Mouse (Mus musculus) kidney, postnatal 25 days (tissue): ENCODE results near the gene Gm20388.
"Not testable (repeated sequence)": the region's sequence is repeated elsewhere in the genome, so short reads cannot be mapped to it uniquely, and the experiment has no call there.

Source experiments
- DNase-seq, 2 experiments: peaks; one replicate each; pipeline ENCODE4 v3.0.0; 2021; ENCODE audit warnings: mixed read lengths in 2 of 2

The Gm20388 gene

DNA sequence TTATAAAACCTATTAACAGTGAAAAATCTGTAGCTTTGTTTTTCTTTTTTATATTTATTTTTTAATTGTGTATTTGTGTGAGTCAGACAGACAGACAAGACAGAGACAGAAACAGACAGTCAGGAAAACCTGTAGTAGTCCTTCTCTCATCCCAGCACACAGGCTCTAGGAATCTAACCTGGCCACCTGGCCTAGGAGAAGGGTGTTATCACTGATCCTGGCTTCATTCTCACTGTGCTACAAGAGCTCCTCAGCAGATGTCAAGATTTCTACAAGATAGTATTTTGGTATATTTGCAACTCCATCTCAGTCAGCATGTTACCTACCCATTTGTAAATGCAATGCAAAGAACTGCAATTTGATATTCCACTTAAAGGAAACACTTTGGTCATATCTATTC, 3100.7 kb downstream of the Gm20388 start:
- DNase-seq = no peak

- DNase-seq = no peak
Observed at GRCm38 (mm10) chr8:123014429-123014828, 3103.8 kb downstream of the Gm20388 start.

- DNase-seq = no peak
Observed at GRCm38 (mm10) chr8:123015074-123015473, 3104.4 kb downstream of the Gm20388 start.

DNA sequence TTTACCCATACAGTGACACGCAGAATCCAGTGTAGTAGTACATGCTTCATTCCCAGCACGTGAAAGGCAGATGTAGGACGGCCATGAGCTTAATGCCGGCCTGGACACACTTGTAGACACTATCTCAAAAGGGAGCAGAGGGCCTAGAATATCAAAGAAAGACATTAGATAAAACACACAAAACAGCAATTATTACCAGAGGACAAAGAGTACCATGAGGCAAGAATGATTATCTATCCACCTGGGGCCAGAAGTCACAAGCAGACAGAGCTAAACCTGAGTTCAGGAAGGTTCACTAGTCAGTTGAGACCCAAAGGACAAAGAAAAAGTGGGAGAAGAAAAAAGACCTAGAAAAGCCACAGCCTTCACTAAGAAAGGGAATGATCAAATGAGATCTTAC, 3106.5 kb downstream of the Gm20388 start:
- no peak for DNase-seq

DNA sequence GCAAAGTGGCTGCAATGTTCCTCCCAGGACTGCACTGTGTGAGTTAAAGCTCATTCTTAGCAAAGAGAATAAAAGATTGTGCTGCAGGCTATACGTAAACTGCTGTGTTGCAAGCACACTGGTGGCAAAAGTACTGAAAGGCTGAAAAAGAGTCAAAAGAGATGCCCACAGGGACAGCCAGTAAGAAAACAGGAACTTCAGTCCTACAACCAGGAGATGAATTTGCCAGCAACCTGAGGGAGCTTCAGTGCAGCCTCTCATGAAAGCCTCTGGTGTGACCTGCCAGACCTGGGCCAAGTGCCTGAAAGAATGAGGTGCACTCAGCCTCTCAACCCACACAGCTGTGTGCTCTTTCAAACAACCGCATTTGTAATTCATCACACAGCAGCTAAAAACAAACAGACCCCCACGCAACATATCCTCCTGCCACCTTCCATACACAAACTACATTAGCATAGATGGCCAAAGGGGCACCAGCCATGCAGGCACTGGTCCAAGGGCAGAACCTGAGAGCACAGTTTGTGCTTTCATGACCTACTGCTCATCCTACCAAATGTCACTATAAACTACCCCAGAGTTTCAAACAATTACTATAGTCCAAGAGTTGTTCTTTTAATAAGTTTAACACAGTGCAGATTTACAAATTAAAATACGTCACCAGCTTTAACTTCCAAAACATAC, 3108.0 kb downstream of the Gm20388 start:
- DNase-seq = peak; percentile 35 to 55

DNA sequence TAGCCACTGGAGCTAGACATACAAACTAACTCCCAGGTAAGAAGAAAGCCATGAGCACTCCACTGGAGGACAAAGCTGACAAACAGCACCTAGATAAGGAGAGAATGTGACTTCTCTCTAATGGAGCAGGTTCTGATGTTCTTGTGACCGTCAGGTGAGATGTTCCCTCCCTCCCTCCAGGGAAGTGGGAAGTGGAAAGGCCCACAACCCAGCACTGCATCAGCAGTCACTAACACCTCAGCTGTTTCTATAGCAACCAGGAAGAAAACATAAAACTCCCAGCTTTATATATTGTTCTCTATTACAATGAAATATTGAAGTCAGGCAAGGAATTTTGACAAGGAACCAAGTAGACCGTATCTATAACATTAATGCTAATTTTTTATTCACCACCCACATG, 3109.4 kb downstream of the Gm20388 start:
- no peak for DNase-seq

- no peak for DNase-seq
Observed at GRCm38 (mm10) chr8:123020859-123021258, 3110.2 kb downstream of the Gm20388 start.

DNA sequence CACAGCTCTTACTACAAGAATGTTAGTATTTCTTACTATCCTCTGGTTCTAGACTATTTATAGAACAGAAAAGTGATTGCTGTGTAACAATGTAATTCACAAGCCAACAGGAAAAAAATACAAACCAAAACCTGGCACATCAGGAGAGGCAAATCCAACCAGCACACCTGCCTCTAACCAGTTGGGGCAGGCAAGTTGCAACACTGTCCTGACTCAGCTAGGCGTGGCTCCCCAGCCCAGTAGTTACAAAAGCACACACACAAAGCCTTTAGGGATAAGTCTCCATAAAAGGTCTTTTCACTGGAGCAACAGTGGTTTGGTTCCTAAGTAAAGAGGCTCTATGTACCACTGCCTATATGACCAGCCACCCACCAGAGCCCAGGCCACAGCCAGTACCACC, 3110.6 kb downstream of the Gm20388 start:
- peak; percentile 30 to 67 for DNase-seq

DNA sequence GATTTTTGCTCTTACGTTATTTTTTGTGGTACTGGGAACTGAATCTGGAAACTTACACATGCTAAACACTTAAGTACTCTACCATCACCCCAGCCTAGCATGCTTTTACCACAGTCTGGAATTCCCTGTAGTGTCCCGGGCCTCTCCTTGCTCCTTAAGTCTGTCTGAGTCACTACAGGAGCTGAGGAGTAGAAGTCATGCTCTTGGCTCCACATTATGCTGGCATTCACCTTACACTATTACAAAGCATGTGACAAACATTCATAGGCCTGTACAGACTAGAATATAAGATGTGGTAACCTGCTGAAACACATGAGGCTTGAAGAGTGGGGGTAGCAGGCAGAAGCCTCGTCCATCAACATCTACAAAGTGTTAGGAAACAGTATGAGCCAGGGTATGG, 3112.1 kb downstream of the Gm20388 start:
- no peak for DNase-seq

DNA sequence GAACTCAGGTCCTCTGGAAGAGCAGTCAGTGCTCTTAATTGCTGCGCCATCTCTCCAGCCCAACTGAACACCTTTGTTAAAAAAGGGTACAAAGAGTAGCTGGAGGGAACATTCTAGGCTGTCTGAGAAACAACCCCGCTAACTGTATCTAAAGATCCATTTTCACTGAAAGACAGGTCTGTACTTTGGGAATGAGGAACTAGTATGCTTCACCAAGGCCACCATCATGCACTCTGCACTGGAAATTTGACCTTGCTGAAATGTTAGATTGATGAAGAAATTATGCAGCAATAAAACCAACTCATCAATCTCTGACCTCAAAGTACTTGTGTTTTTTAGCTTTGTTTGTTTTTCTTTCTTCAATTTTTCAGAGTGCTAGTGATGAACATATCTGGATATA, 3113.6 kb downstream of the Gm20388 start:
- DNase-seq = no peak

DNA sequence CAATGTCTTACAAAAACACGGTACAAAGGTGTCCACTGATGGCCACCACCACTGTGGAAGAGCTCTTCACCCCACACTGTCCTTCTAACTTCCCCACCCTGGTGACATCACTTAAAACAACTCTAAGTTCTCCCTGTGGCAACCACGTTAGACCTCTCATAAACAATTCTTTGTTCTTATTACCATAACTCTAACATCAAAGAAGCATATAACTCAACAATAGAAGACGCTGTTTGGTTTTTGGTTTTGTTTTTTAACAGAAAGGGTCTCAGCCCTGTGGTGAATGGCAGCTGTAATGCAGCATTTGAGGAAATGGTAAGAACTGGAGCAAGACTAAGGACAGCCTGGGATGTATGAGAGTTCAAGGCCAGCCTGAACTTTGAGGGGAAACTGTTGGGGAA, 3115.3 kb downstream of the Gm20388 start:
- DNase-seq = no peak

DNA sequence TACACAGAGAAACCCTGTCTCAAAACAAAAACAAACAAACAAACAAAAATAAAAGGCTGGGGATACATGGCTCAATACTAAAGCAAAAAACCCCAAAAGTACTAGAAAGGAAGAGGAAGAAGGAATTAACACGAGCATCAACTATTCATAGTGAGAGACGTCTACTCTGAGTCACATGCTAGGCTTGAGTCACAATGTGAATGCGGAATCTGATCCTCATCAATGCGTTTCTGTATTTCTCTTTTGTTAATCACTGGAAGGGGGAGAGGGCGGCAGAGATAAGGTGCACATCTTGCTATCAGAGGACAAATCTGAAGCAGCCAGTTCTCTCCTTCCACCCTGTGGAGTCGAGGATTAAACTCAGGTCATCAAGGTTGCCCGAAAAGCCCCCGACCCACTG, 3117.1 kb downstream of the Gm20388 start:
- no peak for DNase-seq

DNA sequence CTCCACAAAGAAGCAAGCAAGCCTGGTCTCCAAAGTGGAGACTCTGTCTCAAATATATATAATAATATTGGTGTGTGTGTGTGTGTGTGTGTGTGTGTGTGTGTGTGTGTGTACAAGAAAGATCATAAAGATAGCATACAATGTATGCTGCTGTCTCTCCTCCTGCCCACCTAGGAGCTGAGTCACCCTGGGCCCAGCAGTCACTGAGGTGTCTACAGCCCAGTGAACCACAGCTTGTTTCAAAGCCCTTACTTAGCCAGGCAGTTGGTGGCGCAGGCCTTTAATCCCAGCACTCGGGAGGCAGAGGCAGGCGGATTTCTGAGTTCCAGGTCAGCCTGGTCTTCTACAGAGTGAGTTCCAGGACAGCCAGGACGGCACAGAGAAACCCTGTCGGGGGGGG, 3119.4 kb downstream of the Gm20388 start:
- not testable (repeated sequence) for DNase-seq

GRCm38 (mm10) chr8:123031321-123031978, 3120.8 kb downstream of the Gm20388 start:
- no peak for DNase-seq

GRCm38 (mm10) chr8:123032730-123033129, 3122.1 kb downstream of the Gm20388 start:
- DNase-seq = no peak

GRCm38 (mm10) chr8:123033431-123033830, 3122.8 kb downstream of the Gm20388 start:
- no peak for DNase-seq

DNA sequence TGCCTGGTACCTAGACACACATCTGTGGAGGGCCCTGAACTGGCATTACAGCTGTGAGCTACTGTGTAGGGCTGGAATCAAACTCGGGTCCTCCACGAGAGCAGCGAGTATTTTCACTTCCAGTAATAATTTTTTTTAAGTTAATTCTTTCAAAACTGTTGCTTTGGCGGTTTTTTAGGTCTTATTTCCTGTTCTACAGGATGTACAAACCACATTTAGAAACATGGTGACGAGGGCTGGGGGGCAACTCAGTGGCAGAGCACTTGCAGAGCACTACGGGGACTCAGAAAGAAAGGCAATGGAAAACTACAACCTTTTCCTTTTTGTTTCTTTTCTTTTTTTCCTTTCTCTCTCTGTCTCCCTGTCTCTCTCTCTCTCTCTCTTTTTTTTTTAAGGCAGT, 3123.5 kb downstream of the Gm20388 start:
- DNase-seq = no peak

DNA sequence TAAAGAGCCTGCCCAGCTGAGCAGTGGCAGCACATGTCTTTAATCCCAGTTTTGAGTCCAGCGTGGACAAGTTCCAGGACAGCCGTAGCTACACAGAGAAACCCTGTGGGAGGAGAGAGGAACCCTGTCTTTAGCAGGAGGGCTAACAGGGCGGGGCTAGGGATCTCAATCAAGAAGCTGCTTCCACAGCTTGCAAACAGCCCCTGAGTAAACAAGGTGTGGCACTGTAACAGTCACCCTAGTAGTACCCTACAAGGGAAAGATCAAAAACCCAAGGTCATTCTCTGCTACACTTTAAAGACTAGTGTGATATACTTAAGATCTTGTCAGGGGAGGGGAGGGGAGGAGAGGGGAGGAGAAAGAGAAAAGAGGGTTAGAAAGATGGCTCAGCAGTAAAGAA, 3126.3 kb downstream of the Gm20388 start:
- DNase-seq = no peak

GRCm38 (mm10) chr8:123037487-123037886, 3126.8 kb downstream of the Gm20388 start:
- DNase-seq = no peak

- no peak for DNase-seq
Observed at GRCm38 (mm10) chr8:123038351-123038750, 3127.7 kb downstream of the Gm20388 start.

DNA sequence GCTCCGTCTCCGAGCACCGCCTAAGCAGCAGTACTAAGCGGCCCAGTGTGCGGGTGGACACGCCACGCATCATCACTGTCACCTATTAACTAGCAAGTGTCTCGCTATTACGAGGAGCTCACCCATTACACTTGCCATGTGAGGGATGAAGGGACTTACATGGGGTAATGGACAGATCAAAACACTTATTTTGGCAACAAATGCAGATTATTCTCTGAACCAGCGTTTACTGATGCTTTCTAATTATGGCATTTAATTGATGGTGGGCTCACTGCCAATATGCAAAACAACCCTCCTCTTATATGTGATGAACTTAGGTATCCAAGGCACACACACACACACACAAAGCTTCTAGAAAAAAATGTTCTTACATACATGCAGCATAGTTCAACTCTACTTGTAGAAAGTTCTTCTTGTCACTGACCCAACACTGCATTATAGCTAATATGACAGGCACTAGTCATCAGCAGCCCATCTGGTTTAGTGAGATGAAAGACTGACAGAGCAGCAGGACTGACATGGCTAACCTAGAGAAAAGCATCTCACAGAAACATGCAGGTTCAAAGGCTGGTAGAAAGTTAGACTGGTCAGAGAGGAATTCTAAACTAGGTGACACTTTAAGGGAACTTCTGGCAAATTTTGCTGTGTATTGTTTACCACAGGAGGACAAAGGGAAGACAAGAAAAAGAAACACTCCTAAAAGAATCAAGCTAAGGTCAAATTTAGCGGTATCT, 3128.9 kb downstream of the Gm20388 start:
- no peak for DNase-seq

- DNase-seq = no peak
Observed at GRCm38 (mm10) chr8:123040110-123040650, 3129.5 kb downstream of the Gm20388 start.

GRCm38 (mm10) chr8:123041008-123041773, 3130.6 kb downstream of the Gm20388 start:
- peak; percentile 63 to 73 for DNase-seq
